Mouse (Mus musculus): ENCODE measurements around the gene Slc35b3.

The Slc35b3 gene

GRCm38 (mm10) chr13:38938433-38938832, 22.2 kb downstream of the Slc35b3 start:
- no peak for DNase-seq (ENCODE audit: low read depth, low spot score)

- DNase-seq (ENCODE audit: low read depth, low spot score) = no peak
Observed at GRCm38 (mm10) chr13:38936860-38937471, 23.7 kb downstream of the Slc35b3 start.

- no peak for DNase-seq (ENCODE audit: low read depth, low spot score)
Observed at GRCm38 (mm10) chr13:38935856-38936446, 24.7 kb downstream of the Slc35b3 start.

DNA sequence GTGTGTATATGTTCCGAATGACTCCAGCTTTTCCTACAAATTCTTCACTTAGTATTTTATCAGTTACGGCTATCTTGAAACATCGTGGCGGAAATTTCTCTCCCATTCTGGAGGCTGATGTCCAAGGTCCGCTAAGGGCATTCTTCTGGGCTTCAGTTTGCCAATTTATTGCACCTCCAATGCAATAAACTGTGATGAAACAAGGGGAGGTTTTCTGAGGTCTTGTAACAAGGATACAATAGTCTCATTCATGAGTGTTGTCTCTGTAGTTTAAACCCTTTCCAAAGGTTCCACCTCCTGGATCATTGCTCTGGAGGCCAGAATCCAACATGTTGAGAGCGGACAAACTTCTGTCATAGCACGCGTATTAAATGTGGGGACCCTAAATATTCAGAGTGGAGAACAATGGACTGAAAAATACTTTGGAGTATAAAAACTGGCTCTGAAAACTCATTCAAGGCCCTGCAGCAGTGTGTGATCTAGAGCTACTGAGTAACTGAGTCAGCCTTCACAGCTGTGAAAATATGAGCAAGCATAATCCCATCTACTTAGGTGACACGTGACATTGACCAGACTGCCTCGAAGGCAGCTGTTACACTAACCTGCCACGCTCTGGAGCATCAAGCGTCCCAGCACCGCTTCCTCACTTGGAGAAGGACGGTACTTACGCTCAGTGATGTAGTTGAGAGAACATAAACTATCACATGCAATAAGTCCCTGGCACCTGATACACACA, 30.7 kb downstream of the Slc35b3 start:
- no peak for DNase-seq (ENCODE audit: low read depth, low spot score)

- no peak for DNase-seq (ENCODE audit: low read depth, low spot score)
Observed at GRCm38 (mm10) chr13:38922676-38923075, 38.0 kb downstream of the Slc35b3 start.

GRCm38 (mm10) chr13:38921306-38921705, 39.4 kb downstream of the Slc35b3 start:
- DNase-seq (ENCODE audit: low read depth, low spot score) = no peak

- no peak for DNase-seq (ENCODE audit: low read depth, low spot score)
Observed at GRCm38 (mm10) chr13:38918188-38918885, 42.3 kb downstream of the Slc35b3 start.

DNA sequence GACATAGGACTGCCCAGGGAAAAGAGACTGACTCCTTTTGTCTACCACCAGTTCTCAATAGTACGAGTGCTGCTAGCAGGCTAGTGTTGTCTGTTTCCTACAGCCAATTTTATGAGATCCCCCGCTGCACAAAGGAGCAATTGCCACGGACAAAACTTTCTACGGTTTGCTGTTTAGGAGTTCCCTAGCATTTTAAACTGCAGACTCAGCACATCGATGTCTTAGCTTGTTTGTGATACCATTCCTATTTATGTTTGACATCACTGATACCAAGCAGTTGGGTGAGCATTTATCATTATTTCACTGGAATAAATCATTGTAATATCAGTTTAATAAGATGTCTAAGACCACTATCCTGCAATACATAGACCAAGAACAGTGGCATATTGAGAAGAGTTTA, 43.1 kb downstream of the Slc35b3 start:
- no peak for DNase-seq (ENCODE audit: low read depth, low spot score)

- DNase-seq (ENCODE audit: low read depth, low spot score) = peak; percentile 18
Observed at GRCm38 (mm10) chr13:38914771-38915170, 45.9 kb downstream of the Slc35b3 start.

DNA sequence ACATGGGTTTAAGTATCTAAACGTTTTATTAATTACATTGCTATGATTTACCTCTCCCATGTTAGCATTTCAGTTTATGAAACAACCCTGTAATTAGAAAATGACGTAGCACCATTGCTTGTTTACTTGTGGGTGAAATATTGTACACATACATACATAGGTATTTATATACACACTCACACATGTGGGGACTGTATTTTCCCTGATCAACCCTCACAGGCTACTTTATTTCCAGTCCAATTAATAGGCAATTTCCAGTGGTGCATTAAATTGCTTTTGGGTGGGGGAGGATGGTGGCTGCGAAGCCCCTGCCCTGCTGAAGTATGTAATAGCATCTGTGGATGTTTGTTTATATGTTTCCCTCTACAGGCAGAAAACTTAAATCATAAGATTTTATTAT, 68.3 kb downstream of the Slc35b3 start:
- no peak for DNase-seq (ENCODE audit: low read depth, low spot score)

All from forelimb bud, embryonic 11.5 days (tissue).